In the genomic region with DNA sequence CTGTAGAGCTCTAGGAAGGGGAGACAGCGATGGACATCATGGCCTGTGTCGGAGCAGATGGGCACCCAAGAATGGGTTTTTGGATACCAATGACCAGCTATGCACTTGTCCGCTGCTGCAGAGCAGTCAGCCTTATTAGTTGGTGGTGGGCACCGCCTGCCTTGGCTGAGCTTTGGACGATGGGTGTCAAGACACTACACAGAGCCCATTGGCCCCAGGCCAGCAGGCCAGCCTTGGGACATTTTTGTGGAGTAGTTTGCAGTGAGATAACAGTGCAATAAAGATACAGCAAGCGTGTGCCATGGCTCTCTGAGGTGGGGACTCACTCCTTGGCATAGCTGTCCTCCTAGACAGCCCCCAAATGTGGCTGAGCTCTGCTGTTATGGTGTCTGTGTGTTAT, we compare ENCODE assay signal across 31 mouse cellular contexts. TPM values are rescaled to one million over a fixed set of nuclear protein-coding genes. Genes with fewer than 3 reads are reported as not detected.
"Had no signal": no experiment of that assay in that cellular context is flagged by ENCODE, and none has a peak within 500 bp of the region (broad histone marks: within the 10 kb centered on the region; RNA-seq: fewer than 3 reads in every experiment).

No protein-coding gene starts in this region.

- DNase-seq: kidney, postnatal 25 days; layer of hippocampus, adult 9-11 months; liver; lung, adult 18-20 months; lung, postnatal 10 days; lung, postnatal 36 days; thymus, adult 18-20 months; thymus, postnatal 36 days had no signal

- H3K4me3 ChIP-seq: layer of hippocampus, adult 2 months; limb, embryonic 10.5 days; limb, embryonic 13.5 days; liver, embryonic 12.5 days; liver, embryonic 15.5 days; lung, embryonic 15.5 days; megakaryocyte, embryonic 14.5 days; midbrain, embryonic 10.5 days; midbrain, embryonic 13.5 days; myocyte; neural tube, embryonic 13.5 days had no signal

- H3K27me3 ChIP-seq: limb, embryonic 13.5 days; liver, embryonic 12.5 days; liver, embryonic 15.5 days; lung, embryonic 15.5 days; midbrain, embryonic 13.5 days; neural tube, embryonic 13.5 days had no signal

- ATAC-seq: liver, embryonic 12.5 days; midbrain, embryonic 13.5 days; midbrain, embryonic 16.5 days had no signal

- H3K9ac ChIP-seq: limb, embryonic 13.5 days; liver, embryonic 12.5 days; liver, embryonic 15.5 days; lung, embryonic 15.5 days; midbrain, embryonic 13.5 days; neural tube, embryonic 13.5 days had no signal

- H3K36me3 ChIP-seq: limb, embryonic 10.5 days; lung, embryonic 15.5 days had no signal

- H3K27ac ChIP-seq: kidney, postnatal 0 days; layer of hippocampus, adult 2 months; limb, embryonic 10.5 days; limb, embryonic 13.5 days; liver, embryonic 12.5 days; liver, embryonic 15.5 days; lung, embryonic 15.5 days; midbrain, embryonic 10.5 days; midbrain, embryonic 13.5 days; neural tube, embryonic 13.5 days; stomach, postnatal 0 days had no signal

- H3K4me1 ChIP-seq: limb, embryonic 10.5 days; limb, embryonic 13.5 days; liver, embryonic 12.5 days; liver, embryonic 15.5 days; lung, embryonic 15.5 days; megakaryocyte, embryonic 14.5 days; midbrain, embryonic 10.5 days; midbrain, embryonic 13.5 days; neural tube, embryonic 13.5 days had no signal

- H3K4me2 ChIP-seq: limb, embryonic 13.5 days; liver, embryonic 12.5 days; liver, embryonic 15.5 days; lung, embryonic 15.5 days; midbrain, embryonic 13.5 days; neural tube, embryonic 13.5 days had no signal

- H3K9me3 ChIP-seq: limb, embryonic 10.5 days; limb, embryonic 13.5 days; liver, embryonic 12.5 days; liver, embryonic 15.5 days; lung, embryonic 15.5 days; midbrain, embryonic 10.5 days; midbrain, embryonic 13.5 days; neural tube, embryonic 13.5 days had no signal

RNA-seq across cellular contexts. Expression of a gene that starts 10.1 kb away (rescaled TPM):
- total RNA-seq: layer of hippocampus, adult 2 months; layer of hippocampus, postnatal 25 days; left cerebral cortex, adult 18-20 months; left cerebral cortex, postnatal 25 days; monocyte, adult 5-6 weeks; neutrophil, adult 5-6 weeks had no signal
- polyA plus RNA-seq: kidney, embryonic 14.5 days; kidney, postnatal 0 days; large intestine, adult 2 months; limb, embryonic 10.5 days; limb, embryonic 13.5 days; liver, embryonic 12.5 days; liver, embryonic 15.5 days; lung, embryonic 15.5 days; midbrain, embryonic 10.5 days; midbrain, embryonic 13.5 days; midbrain, embryonic 16.5 days; myocyte; neural tube, embryonic 13.5 days; stomach, embryonic 14.5 days; stomach, postnatal 0 days; urinary bladder, adult 2 months had no signal
